Mouse (Mus musculus) large intestine, adult 2 months (tissue): Measurements from ENCODE around the gene Exosc7. TPM values are rescaled to one million over a fixed set of nuclear protein-coding genes. Genes with fewer than 3 reads are reported as not detected.

Experiments
- DNase-seq: peaks from one replicate; pipeline ENCODE4 v3.0.0-alpha.2; 2012; ENCODE audit warnings: low read depth, low spot score
- WGBS: fragments of 180-500 bp; shearing (Covaris S2); methylation state at CpG from one replicate; pipeline ENCODE4 v1.1.7; 2018; 5-methylcytosine and 5-hydroxymethylcytosine counted together
- polyA plus RNA-seq: library from polyadenylated mRNA; depleted of rRNA; stranded (reverse); fragments of >200 nt; gene quantifications from 2 replicates; pipeline ENCODE4 v1.2.3, GENCODE M21; 2012; rRNA removed

Exosc7 gene
- 28.9 and 33.2 TPM in 2 replicates for polyA plus RNA-seq

GRCm38 (mm10) chr9:123112805-123113521 lies at the start of gene Exosc7, which contains the start of gene Zdhhc3:
Gene Exosc7, plus strand, starts transcription at chr9:123113215.
Gene Zdhhc3, minus strand, starts transcription at chr9:123113205.
- peak; percentile 59 for DNase-seq
- WGBS = under 1% methylated on average over 76 of the region's 79 CpGs

- DNase-seq = no peak
- WGBS = 83% methylated on average over 5 of the region's 5 CpGs
Measured at GRCm38 (mm10) chr9:123079149-123079548, 33.9 kb upstream of the Exosc7 start.

GRCm38 (mm10) chr9:123080355-123080754 lies 32.7 kb upstream of the Exosc7 start:
- 98% methylated on average over 7 of the region's 7 CpGs for WGBS

GRCm38 (mm10) chr9:123080796-123081195 lies 32.2 kb upstream of the Exosc7 start:
- no peak for DNase-seq
- 89% methylated on average over 1 of the region's 1 CpGs for WGBS

More at GRCm38 (mm10) chr9:123080355-123080754, 32.7 kb upstream of the Exosc7 start:
- no peak for DNase-seq

GRCm38 (mm10) chr9:123085373-123085772 lies 27.6 kb upstream of the Exosc7 start:
- 69% methylated on average over 1 of the region's 1 CpGs for WGBS
- DNase-seq = no peak

- 67% methylated on average over 3 of the region's 3 CpGs for WGBS
- no peak for DNase-seq
Measured at GRCm38 (mm10) chr9:123087558-123087957, 25.5 kb upstream of the Exosc7 start.

- DNase-seq = no peak
- 84% methylated on average over 4 of the region's 4 CpGs for WGBS
Measured at GRCm38 (mm10) chr9:123090844-123091243, 22.2 kb upstream of the Exosc7 start.

- 89% methylated on average over 16 of the region's 16 CpGs for WGBS
- no peak for DNase-seq
Measured at GRCm38 (mm10) chr9:123099631-123100455, 13.2 kb upstream of the Exosc7 start.

GRCm38 (mm10) chr9:123103425-123103824 lies 9.6 kb upstream of the Exosc7 start:
- DNase-seq = no peak

- DNase-seq = no peak
Measured at GRCm38 (mm10) chr9:123104362-123104761, 8.7 kb upstream of the Exosc7 start.

GRCm38 (mm10) chr9:123107186-123107585 lies 5.8 kb upstream of the Exosc7 start:
- no peak for DNase-seq
- 85% methylated on average over 4 of the region's 4 CpGs for WGBS

- no peak for DNase-seq
Measured at GRCm38 (mm10) chr9:123109188-123109587, 3.8 kb upstream of the Exosc7 start.

GRCm38 (mm10) chr9:123111751-123112221 lies 1.2 kb upstream of the Exosc7 start:
- peak; percentile 55 for DNase-seq
- 22% methylated on average over 8 of the region's 8 CpGs for WGBS

More at GRCm38 (mm10) chr9:123109188-123109587, 3.8 kb upstream of the Exosc7 start:
- WGBS = 72% methylated on average over 7 of the region's 7 CpGs

GRCm38 (mm10) chr9:123113931-123114330 lies 916 bp downstream of the Exosc7 start:
- no peak for DNase-seq

GRCm38 (mm10) chr9:123115566-123115965 lies 2.6 kb downstream of the Exosc7 start:
- 93% methylated on average over 1 of the region's 1 CpGs for WGBS
- DNase-seq = no peak

More at GRCm38 (mm10) chr9:123113931-123114330, 916 bp downstream of the Exosc7 start:
- 28% methylated on average over 6 of the region's 6 CpGs for WGBS

- 89% methylated on average over 3 of the region's 3 CpGs for WGBS
- no peak for DNase-seq
Measured at GRCm38 (mm10) chr9:123123017-123123416, 10.0 kb downstream of the Exosc7 start.

GRCm38 (mm10) chr9:123123571-123124412 lies 10.8 kb downstream of the Exosc7 start:
- DNase-seq = peak; percentile 43
- 45% methylated on average over 6 of the region's 6 CpGs for WGBS

GRCm38 (mm10) chr9:123124413-123124981 lies 11.5 kb downstream of the Exosc7 start:
- DNase-seq = peak; percentile 29
- WGBS = 29% methylated on average over 2 of the region's 2 CpGs

- 97% methylated on average over 6 of the region's 6 CpGs for WGBS
- no peak for DNase-seq
Measured at GRCm38 (mm10) chr9:123127663-123128062, 14.6 kb downstream of the Exosc7 start.
